Mouse (Mus musculus): Measurements from ENCODE around the gene Ank2. TPM values are rescaled to one million over a fixed set of nuclear protein-coding genes. Genes with fewer than 3 reads are reported as not detected.
"Not testable (repeated sequence)": the region's sequence is repeated elsewhere in the genome, so short reads cannot be mapped to it uniquely, and the experiment has no call there.

The Ank2 gene
- polyA plus RNA-seq, 1 experiment: 52.1 TPM

DNA sequence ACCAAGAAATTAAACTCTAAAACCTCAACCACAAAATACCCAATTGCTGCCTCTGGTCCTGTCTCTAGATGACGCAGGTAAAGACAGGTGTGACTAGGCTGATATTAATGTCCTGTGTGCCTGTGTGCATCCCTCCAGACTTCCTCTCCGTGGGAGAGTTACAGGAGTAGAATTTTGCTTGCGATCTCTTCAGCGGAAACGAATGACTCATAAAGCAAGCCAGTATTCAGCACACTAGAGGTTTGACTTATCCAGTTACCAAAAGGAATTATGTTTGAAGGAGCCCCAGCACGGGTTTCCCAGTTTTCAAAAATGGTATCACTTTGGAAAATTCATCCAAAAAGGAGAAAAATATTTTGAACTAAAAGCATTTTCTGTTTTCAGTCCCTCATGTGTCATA is 164.3 kb downstream of the Ank2 start:
- H3K27me3 ChIP-seq (ENCODE audit: control insufficient read depth, insufficient read depth, low read length): no peaks in the 10 kb centered on the region
- no peaks in the 10 kb centered on the region for H3K36me3 ChIP-seq (ENCODE audit: control insufficient read depth, insufficient read depth, low read length)
- H3K27ac ChIP-seq (ENCODE audit: control insufficient read depth, insufficient read depth, low read depth, low read length): no peak overlapping the region
- TF ChIP-seq CTCF (IDR thresholded peaks at IDR 0.05; ENCODE audit: control insufficient read depth, insufficient read depth, insufficient replicate concordance, low read depth, low read length): no peak
- no peak for TF ChIP-seq POLR2A (IDR thresholded peaks at IDR 0.05; ENCODE audit: control insufficient read depth, low read depth, low read length)
- no peak overlapping the region for H3K4me3 ChIP-seq (ENCODE audit: control insufficient read depth, low read depth, low read length)
- H3K4me1 ChIP-seq (ENCODE audit: control insufficient read depth, insufficient read depth, low read length): no peaks in the 10 kb centered on the region

DNA sequence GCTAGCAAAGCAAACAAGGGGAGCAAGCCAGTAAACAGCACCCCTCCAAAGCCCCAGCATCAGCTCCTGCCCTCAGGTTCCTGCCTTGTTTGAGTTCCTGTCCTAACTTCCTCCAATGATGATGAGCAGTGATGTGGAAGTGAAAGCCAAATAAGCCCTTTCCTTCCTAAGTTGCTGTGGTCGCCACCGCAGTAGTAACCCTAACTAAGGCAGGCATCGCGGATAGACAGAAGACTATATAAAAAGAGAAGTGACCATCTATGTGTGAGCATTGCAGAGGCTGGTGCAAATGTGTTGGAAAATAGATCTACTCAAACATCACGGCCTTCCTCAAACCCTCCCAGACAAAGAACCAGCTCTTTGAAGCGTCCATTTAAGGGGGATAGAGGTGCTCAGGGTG is 167.6 kb downstream of the Ank2 start:
- H3K4me1 ChIP-seq (ENCODE audit: control insufficient read depth, insufficient read depth, low read length): no peaks in the 10 kb centered on the region
- no peak overlapping the region for H3K27ac ChIP-seq (ENCODE audit: control insufficient read depth, insufficient read depth, low read depth, low read length)
- H3K36me3 ChIP-seq (ENCODE audit: control insufficient read depth, insufficient read depth, low read length): no peaks in the 10 kb centered on the region
- no peak for TF ChIP-seq CTCF (IDR thresholded peaks at IDR 0.05; ENCODE audit: control insufficient read depth, insufficient read depth, insufficient replicate concordance, low read depth, low read length)
- TF ChIP-seq POLR2A (IDR thresholded peaks at IDR 0.05; ENCODE audit: control insufficient read depth, low read depth, low read length): no peak
- no peaks in the 10 kb centered on the region for H3K27me3 ChIP-seq (ENCODE audit: control insufficient read depth, insufficient read depth, low read length)
- no peak overlapping the region for H3K4me3 ChIP-seq (ENCODE audit: control insufficient read depth, low read depth, low read length)

DNA sequence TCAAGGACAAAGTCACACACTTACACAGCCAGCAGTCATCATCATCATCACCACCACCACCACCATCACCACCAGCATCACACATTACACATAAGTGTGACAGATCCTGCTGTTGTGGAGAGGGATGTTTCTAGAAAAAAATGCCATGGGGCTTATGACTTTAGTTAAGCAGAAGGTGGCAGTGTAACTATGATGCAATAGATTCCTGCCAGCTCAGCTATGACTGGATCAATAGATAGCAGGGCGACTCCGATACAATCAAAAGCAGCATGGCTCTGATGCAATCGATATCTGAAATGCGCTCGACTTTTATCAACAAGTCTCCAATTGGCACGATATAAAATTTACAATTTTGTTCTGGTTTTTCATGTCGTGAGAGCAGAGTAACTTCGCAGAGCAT is 172.8 kb downstream of the Ank2 start:
- H3K4me1 ChIP-seq (ENCODE audit: control insufficient read depth, insufficient read depth, low read length): no peaks in the 10 kb centered on the region
- H3K27me3 ChIP-seq (ENCODE audit: control insufficient read depth, insufficient read depth, low read length): no peaks in the 10 kb centered on the region
- TF ChIP-seq POLR2A (IDR thresholded peaks at IDR 0.05; ENCODE audit: control insufficient read depth, low read depth, low read length) (no peak), CTCF (IDR thresholded peaks at IDR 0.05; ENCODE audit: control insufficient read depth, insufficient read depth, insufficient replicate concordance, low read depth, low read length) (no peak)
- no peak overlapping the region for H3K4me3 ChIP-seq (ENCODE audit: control insufficient read depth, low read depth, low read length)
- H3K36me3 ChIP-seq (ENCODE audit: control insufficient read depth, insufficient read depth, low read length): no peaks in the 10 kb centered on the region
- no peak overlapping the region for H3K27ac ChIP-seq (ENCODE audit: control insufficient read depth, insufficient read depth, low read depth, low read length)

DNA sequence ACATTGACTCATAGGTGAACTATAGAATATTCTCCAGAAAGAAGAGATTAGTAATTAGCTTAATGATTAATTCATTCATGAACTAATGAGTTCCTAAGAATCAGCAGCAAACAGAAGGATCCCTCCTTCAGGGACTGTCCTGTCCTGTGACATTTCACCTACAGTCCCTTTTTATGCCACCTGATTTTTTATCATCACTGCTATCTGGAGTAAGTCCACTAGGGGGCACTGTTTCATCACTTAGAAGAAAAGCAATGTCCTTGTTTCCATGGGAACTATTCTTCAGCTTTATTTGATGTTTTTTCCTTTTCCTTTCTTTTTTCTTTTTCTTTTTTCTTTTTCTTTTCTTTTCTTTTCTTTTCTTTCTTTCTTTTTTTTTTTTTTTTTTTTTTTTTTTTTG is 176.3 kb downstream of the Ank2 start:
- H3K4me1 ChIP-seq (ENCODE audit: control insufficient read depth, insufficient read depth, low read length): no peaks in the 10 kb centered on the region
- H3K27ac ChIP-seq (ENCODE audit: control insufficient read depth, insufficient read depth, low read depth, low read length): no peak overlapping the region
- no peaks in the 10 kb centered on the region for H3K36me3 ChIP-seq (ENCODE audit: control insufficient read depth, insufficient read depth, low read length)
- H3K4me3 ChIP-seq (ENCODE audit: control insufficient read depth, low read depth, low read length): no peak overlapping the region
- TF ChIP-seq POLR2A (IDR thresholded peaks at IDR 0.05; ENCODE audit: control insufficient read depth, low read depth, low read length) (no peak), CTCF (IDR thresholded peaks at IDR 0.05; ENCODE audit: control insufficient read depth, insufficient read depth, insufficient replicate concordance, low read depth, low read length) (no peak; the same call in 1 of the 2 replicates)
- H3K27me3 ChIP-seq (ENCODE audit: control insufficient read depth, insufficient read depth, low read length): no peaks in the 10 kb centered on the region

DNA sequence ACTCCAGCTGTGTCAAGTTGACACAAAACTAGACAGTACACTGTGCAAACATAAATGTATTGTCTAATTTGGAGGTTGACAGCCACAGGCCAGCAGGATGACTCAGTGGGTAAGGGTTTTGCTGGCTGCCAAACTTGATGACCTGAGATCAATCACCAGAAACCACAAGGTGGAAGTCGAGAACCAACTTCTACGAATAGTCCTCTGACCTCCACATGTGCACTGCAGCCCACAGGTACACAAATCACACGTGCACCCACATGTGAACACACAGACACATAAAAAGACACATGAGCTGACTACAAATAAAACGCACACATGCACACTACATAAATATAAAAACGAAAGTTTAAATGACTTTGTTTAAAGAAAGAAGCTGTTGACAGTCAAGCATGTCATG is 177.5 kb downstream of the Ank2 start:
- Histone ChIP-seq H3K27me3 (ENCODE audit: control insufficient read depth, insufficient read depth, low read length) (no peaks in the 10 kb centered on the region), H3K4me1 (ENCODE audit: control insufficient read depth, insufficient read depth, low read length) (no peaks in the 10 kb centered on the region), H3K4me3 (ENCODE audit: control insufficient read depth, low read depth, low read length) (no peak overlapping the region), H3K36me3 (ENCODE audit: control insufficient read depth, insufficient read depth, low read length) (no peaks in the 10 kb centered on the region), H3K27ac (ENCODE audit: control insufficient read depth, insufficient read depth, low read depth, low read length) (no peak overlapping the region)
- TF ChIP-seq CTCF (IDR thresholded peaks at IDR 0.05; ENCODE audit: control insufficient read depth, insufficient read depth, insufficient replicate concordance, low read depth, low read length) (no peak), POLR2A (IDR thresholded peaks at IDR 0.05; ENCODE audit: control insufficient read depth, low read depth, low read length) (no peak)

DNA sequence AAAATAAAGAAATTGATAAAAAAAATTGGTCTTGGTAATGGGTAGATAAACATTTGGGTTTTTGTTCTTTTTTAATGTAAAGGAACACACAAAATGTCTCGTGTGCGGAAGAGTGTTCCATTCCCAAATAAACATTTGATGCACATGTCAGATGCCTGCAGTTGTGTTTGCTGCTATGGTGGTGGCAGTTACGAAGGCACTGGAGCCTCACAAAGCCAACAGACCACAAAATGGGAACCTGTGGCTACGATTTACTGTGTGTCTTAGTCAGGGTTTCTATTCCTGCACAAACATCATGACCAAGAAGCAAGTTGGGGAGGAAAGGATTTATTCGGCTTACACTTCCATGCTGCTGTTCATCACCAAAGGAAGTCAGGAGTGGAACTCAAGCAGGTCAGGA is 178.1 kb downstream of the Ank2 start:
- not testable (repeated sequence) for H3K27ac ChIP-seq (ENCODE audit: control insufficient read depth, insufficient read depth, low read depth, low read length); H3K4me3 ChIP-seq (ENCODE audit: control insufficient read depth, low read depth, low read length)

DNA sequence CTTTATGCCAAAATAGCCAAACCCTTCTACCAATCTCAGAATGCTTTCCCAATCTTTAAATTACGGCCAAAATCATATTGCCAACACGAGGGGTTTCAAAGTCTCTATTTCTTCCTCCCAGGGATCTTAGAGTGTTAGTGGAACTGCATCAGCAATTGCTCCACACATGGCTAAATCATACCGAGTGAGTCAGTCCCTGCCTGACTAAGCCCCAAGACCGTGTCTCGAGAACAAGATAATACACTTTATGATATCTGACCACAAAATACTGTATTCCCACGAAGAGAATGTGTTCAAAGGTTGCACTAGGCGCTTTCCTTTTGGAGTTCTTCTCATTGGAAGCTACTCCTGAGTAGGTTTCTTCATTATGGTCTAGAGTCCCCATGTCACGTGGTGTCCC is 178.8 kb downstream of the Ank2 start:
- TF ChIP-seq POLR2A (IDR thresholded peaks at IDR 0.05; ENCODE audit: control insufficient read depth, low read depth, low read length): no peak
- no peak for TF ChIP-seq CTCF (IDR thresholded peaks at IDR 0.05; ENCODE audit: control insufficient read depth, insufficient read depth, insufficient replicate concordance, low read depth, low read length)
- H3K36me3 ChIP-seq (ENCODE audit: control insufficient read depth, insufficient read depth, low read length): no peaks in the 10 kb centered on the region

More for the DNA sequence above, 178.1 kb downstream of the Ank2 start:
- H3K4me1 ChIP-seq (ENCODE audit: control insufficient read depth, insufficient read depth, low read length); H3K27me3 ChIP-seq (ENCODE audit: control insufficient read depth, insufficient read depth, low read length); H3K36me3 ChIP-seq (ENCODE audit: control insufficient read depth, insufficient read depth, low read length): not testable (repeated sequence)

DNA sequence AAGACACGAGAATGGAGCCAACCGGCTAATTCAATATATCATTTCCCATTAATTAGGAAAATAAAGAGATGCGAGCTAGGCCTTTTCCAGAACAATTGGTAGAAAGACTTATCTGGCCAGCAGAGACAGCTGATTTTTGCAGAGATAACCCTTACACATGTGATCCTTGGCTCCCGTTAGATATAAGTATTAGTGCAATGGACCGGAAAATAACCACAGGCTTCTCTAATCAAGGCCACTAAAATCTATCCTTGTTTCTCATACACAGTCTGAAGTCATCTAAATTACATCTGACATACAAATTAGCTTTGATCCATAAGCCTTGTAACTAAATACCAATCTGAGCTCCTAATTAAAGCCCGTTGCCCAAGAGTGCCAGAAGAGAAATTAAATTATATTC is 181.5 kb downstream of the Ank2 start:
- H3K27me3 ChIP-seq (ENCODE audit: control insufficient read depth, insufficient read depth, low read length): no peaks in the 10 kb centered on the region
- H3K4me3 ChIP-seq (ENCODE audit: control insufficient read depth, low read depth, low read length): no peak overlapping the region
- H3K27ac ChIP-seq (ENCODE audit: control insufficient read depth, insufficient read depth, low read depth, low read length): no peak overlapping the region
- TF ChIP-seq POLR2A (IDR thresholded peaks at IDR 0.05; ENCODE audit: control insufficient read depth, low read depth, low read length) (no peak), CTCF (IDR thresholded peaks at IDR 0.05; ENCODE audit: control insufficient read depth, insufficient read depth, insufficient replicate concordance, low read depth, low read length) (no peak)
- no peaks in the 10 kb centered on the region for H3K36me3 ChIP-seq (ENCODE audit: control insufficient read depth, insufficient read depth, low read length)
- H3K4me1 ChIP-seq (ENCODE audit: control insufficient read depth, insufficient read depth, low read length): no peaks in the 10 kb centered on the region

More for the DNA sequence above, 178.8 kb downstream of the Ank2 start:
- Histone ChIP-seq H3K4me1 (ENCODE audit: control insufficient read depth, insufficient read depth, low read length) (no peaks in the 10 kb centered on the region), H3K27ac (ENCODE audit: control insufficient read depth, insufficient read depth, low read depth, low read length) (no peak overlapping the region), H3K27me3 (ENCODE audit: control insufficient read depth, insufficient read depth, low read length) (no peaks in the 10 kb centered on the region), H3K4me3 (ENCODE audit: control insufficient read depth, low read depth, low read length) (no peak overlapping the region)
